Mouse (Mus musculus) MEL (cell line): ENCODE results near the gene Gm2696. TPM values are rescaled to one million over a fixed set of nuclear protein-coding genes. Genes with fewer than 3 reads are reported as not detected.

Source experiments
- DNase-seq: peaks from one replicate; pipeline ENCODE4 v3.0.0; 2011; ENCODE audit warnings: low read depth, low spot score
- H3K27ac ChIP-seq: 2 replicates; pipeline ENCODE4 v1.5.1; 2012; ENCODE audit warnings: low read depth, mild to moderate bottlenecking, control low read depth, low read length, moderate library complexity; ENCODE audit not compliant: control insufficient read depth
- H3K27me3 ChIP-seq, 2 experiments: fragments of 150-350 bp in 1 of 2; sonication (generic) in 1 of 2; 2 replicates each; pipeline ENCODE4 v1.6.1; 2012; ENCODE audit warnings: low read length in 2 of 2, mild to moderate bottlenecking in 2 of 2, improper control_type of control experiment in 1 of 2, moderate library complexity in 1 of 2; ENCODE audit not compliant: insufficient read depth in 2 of 2, control insufficient read depth in 1 of 2
- H3K36me3 ChIP-seq, 2 experiments: 2 replicates each; pipeline ENCODE4 v1.6.1; 2012 to 2014; ENCODE audit warnings: low read length in 2 of 2, improper control_type of control experiment in 1 of 2, inconsistent platforms in 1 of 2, mild to moderate bottlenecking in 1 of 2; ENCODE audit not compliant: insufficient read depth in 2 of 2, control insufficient read depth in 1 of 2
- H3K4me1 ChIP-seq, 2 experiments: fragments of 150-350 bp in 1 of 2; sonication (generic) in 1 of 2; 2 replicates each; pipeline ENCODE4 v1.6.1; 2012; ENCODE audit warnings: low read length in 2 of 2, improper control_type of control experiment in 1 of 2, mild to moderate bottlenecking in 1 of 2; ENCODE audit not compliant: insufficient read depth in 2 of 2, control insufficient read depth in 1 of 2
- H3K4me3 ChIP-seq, 2 experiments: fragments of 150-350 bp in 1 of 2; sonication (generic) in 1 of 2; 2 replicates each; pipeline ENCODE4 v1.5.1; 2012; ENCODE audit warnings: low read depth in 2 of 2, low read length in 2 of 2, mild to moderate bottlenecking in 2 of 2, moderate library complexity in 2 of 2, control low read depth in 1 of 2, improper control_type of control experiment in 1 of 2; ENCODE audit not compliant: control insufficient read depth in 1 of 2, insufficient read depth in 1 of 2
- H3K79me2 ChIP-seq: 2 replicates; pipeline ENCODE4 v1.6.1; 2012; ENCODE audit warnings: mild to moderate bottlenecking, low read length, moderate library complexity; ENCODE audit not compliant: control insufficient read depth, poor library complexity, insufficient read depth
- H3K9ac ChIP-seq: 2 replicates; pipeline ENCODE4 v1.6.1; 2012; ENCODE audit warnings: low read depth, mild to moderate bottlenecking, control low read depth, low read length, moderate library complexity; ENCODE audit not compliant: control insufficient read depth, poor library complexity, severe bottlenecking
- H3K9me3 ChIP-seq: fragments of 150-350 bp; sonication (generic); replicated peaks from 2 replicates; pipeline ENCODE4 v1.6.1; 2012; ENCODE audit warnings: mild to moderate bottlenecking, low read length, improper control_type of control experiment, moderate library complexity; ENCODE audit not compliant: insufficient read depth
- BHLHE40 ChIP-seq: IDR thresholded peaks from 2 replicates; pipeline ENCODE4 v1.6.1; 2012; ENCODE audit warnings: low read depth, mild to moderate bottlenecking, inconsistent platforms, low read length, improper control_type of control experiment, borderline replicate concordance
- CHD1 ChIP-seq: IDR thresholded peaks from 2 replicates; pipeline ENCODE4 v1.6.1; 2012; ENCODE audit warnings: low read depth, mild to moderate bottlenecking, inconsistent platforms, low read length, improper control_type of control experiment
- CHD2 ChIP-seq: IDR thresholded peaks from 2 replicates; pipeline ENCODE4 v1.6.1; 2011; ENCODE audit warnings: low read length, improper control_type of control experiment
- CTCF ChIP-seq, 3 experiments: IDR thresholded peaks in 2 of 3; conservative IDR thresholded peaks in 1 of 3; 2 replicates each; pipeline ENCODE4 v1.5.1; 2011 to 2012; ENCODE audit warnings: low read length in 3 of 3, low read depth in 2 of 3, mild to moderate bottlenecking in 2 of 3, improper control_type of control experiment in 1 of 3, inconsistent platforms in 1 of 3, mixed read lengths in 1 of 3, moderate library complexity in 1 of 3; ENCODE audit not compliant: control insufficient read depth in 1 of 3, insufficient read depth in 1 of 3, poor library complexity in 1 of 3, severe bottlenecking in 1 of 3
- E2F4 ChIP-seq: IDR thresholded peaks from 2 replicates; pipeline ENCODE4 v1.6.1; 2011; ENCODE audit warnings: low read depth, low read length, improper control_type of control experiment, borderline replicate concordance
- GATA1 ChIP-seq: IDR thresholded peaks from 2 replicates; pipeline ENCODE4 v1.6.1; 2011; ENCODE audit warnings: low read depth, low read length, improper control_type of control experiment
- JUND ChIP-seq: IDR thresholded peaks from 2 replicates; pipeline ENCODE4 v1.6.1; 2011; ENCODE audit warnings: low read depth, mild to moderate bottlenecking, improper control_type of control experiment, low read length
- MAZ ChIP-seq: IDR thresholded peaks from 2 replicates; pipeline ENCODE4 v1.6.1; 2012; ENCODE audit warnings: low read depth, mild to moderate bottlenecking, inconsistent platforms, low read length, improper control_type of control experiment
- MEF2A ChIP-seq: IDR thresholded peaks from 2 replicates; pipeline ENCODE4 v1.6.1; 2014; ENCODE audit warnings: low read depth, mild to moderate bottlenecking, inconsistent platforms, low read length, improper control_type of control experiment; ENCODE audit not compliant: poor library complexity, insufficient replicate concordance, severe bottlenecking; ENCODE audit errors: extremely low read depth
- MYB ChIP-seq: IDR thresholded peaks from 2 replicates; pipeline ENCODE4 v1.6.1; 2011; ENCODE audit warnings: mild to moderate bottlenecking, low read depth, low read length, improper control_type of control experiment
- MYC ChIP-seq: IDR thresholded peaks from 2 replicates; pipeline ENCODE4 v1.6.1; 2011; ENCODE audit warnings: low read depth, mild to moderate bottlenecking, low read length, improper control_type of control experiment, moderate library complexity
- NRF1 ChIP-seq: IDR thresholded peaks from 2 replicates; pipeline ENCODE4 v1.6.1; 2014; ENCODE audit warnings: low read depth, mild to moderate bottlenecking, inconsistent platforms, low read length, improper control_type of control experiment, moderate library complexity; ENCODE audit not compliant: poor library complexity, insufficient read depth, severe bottlenecking
- POLR2AphosphoS5 ChIP-seq: IDR thresholded peaks from 2 replicates; pipeline ENCODE4 v1.6.1; 2012; ENCODE audit warnings: low read depth, borderline replicate concordance, mild to moderate bottlenecking, inconsistent platforms, low read length, moderate library complexity, mixed read lengths
- RAD21 ChIP-seq: IDR thresholded peaks from 2 replicates; pipeline ENCODE4 v1.6.1; 2011; ENCODE audit warnings: mild to moderate bottlenecking, low read depth, low read length, improper control_type of control experiment
- RCOR1 ChIP-seq: IDR thresholded peaks from 2 replicates; pipeline ENCODE4 v1.6.1; 2012; ENCODE audit warnings: low read depth, mild to moderate bottlenecking, inconsistent platforms, low read length, improper control_type of control experiment
- SIN3A ChIP-seq: IDR thresholded peaks from 2 replicates; pipeline ENCODE4 v1.6.1; 2012; ENCODE audit warnings: low read length, improper control_type of control experiment, inconsistent platforms
- SMC3 ChIP-seq: IDR thresholded peaks from 2 replicates; pipeline ENCODE4 v1.6.1; 2011; ENCODE audit warnings: low read depth, low read length, improper control_type of control experiment
- TAL1 ChIP-seq: IDR thresholded peaks from 2 replicates; pipeline ENCODE4 v1.6.1; 2012; ENCODE audit warnings: mild to moderate bottlenecking, inconsistent platforms, low read length, moderate library complexity, mixed read lengths
- TBP ChIP-seq: IDR thresholded peaks from 2 replicates; pipeline ENCODE4 v1.8.0; 2011; ENCODE audit warnings: low read depth, low read length, improper control_type of control experiment
- TCF12 ChIP-seq: IDR thresholded peaks from 2 replicates; pipeline ENCODE4 v1.6.1; 2014; ENCODE audit warnings: low read depth, mild to moderate bottlenecking, inconsistent platforms, low read length, improper control_type of control experiment, moderate library complexity
- UBTF ChIP-seq: IDR thresholded peaks from 2 replicates; pipeline ENCODE4 v1.6.1; 2012; ENCODE audit warnings: low read depth, mild to moderate bottlenecking, inconsistent platforms, low read length, improper control_type of control experiment, moderate library complexity, borderline replicate concordance; ENCODE audit not compliant: insufficient read depth
- ZNF384 ChIP-seq: IDR thresholded peaks from 2 replicates; pipeline ENCODE4 v1.6.1; 2012; ENCODE audit warnings: low read depth, mild to moderate bottlenecking, inconsistent platforms, low read length, improper control_type of control experiment
- polyA plus RNA-seq, 2 experiments: library from polyadenylated mRNA; stranded (reverse) in 1 of 2; unstranded in 1 of 2; fragments of >175 nt in 1 of 2; fragments of >200 nt in 1 of 2; gene quantifications; 2 replicates each; pipeline versions ENCODE4 v1.2.1 to v1.2.4; 2012; ENCODE audit warnings: low replicate concordance in 2 of 2, low read depth in 1 of 2; ENCODE audit not compliant: insufficient read length in 2 of 2, insufficient read depth in 1 of 2, missing spikeins in 1 of 2
- total RNA-seq: library from RNA; depleted of rRNA; stranded (reverse); fragments of 300-350 nt; gene quantifications from 2 replicates; pipeline ENCODE4 v1.2.3, GENCODE M21; 2012

Gene Gm2696
- total and polyA plus RNA-seq, 3 experiments, result not detected

DNA sequence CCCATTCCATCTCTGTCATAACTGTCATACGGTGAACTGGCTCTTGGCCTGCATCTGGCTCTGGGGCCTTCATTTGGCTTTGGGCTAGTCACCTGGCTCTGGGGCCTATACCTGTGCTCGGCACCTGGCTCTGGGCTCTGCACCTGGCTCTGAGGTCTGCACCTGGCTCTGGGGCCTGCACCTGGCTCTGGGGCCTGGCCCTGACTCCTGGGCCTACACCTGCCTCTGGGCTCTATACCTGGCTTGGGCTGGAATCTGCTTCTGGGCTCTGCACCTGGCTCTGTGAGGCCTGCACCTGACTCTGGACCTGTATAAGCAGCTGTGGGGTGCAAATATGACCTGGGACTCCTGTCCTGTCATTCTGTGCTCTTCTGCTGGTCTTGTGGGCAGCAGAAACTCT, 33.1 kb downstream of the Gm2696 start:
- Histone ChIP-seq H3K27ac (no peak overlapping the region), H3K9ac (no peak overlapping the region), H3K36me3 (no peaks in the 10 kb centered on the region), H3K79me2 (no peaks in the 10 kb centered on the region), H3K9me3 (no peaks in the 10 kb centered on the region), H3K4me1 (no peaks in the 10 kb centered on the region), H3K27me3 (peaks cover 3 to 6% of the 10 kb centered on the region in 2 experiments; a peak in 3 of 4 replicates), H3K4me3 (no peak overlapping the region)
- TF ChIP-seq TAL1 (no peak), ZNF384 (no peak), MEF2A (no peak)
- no peak for DNase-seq

DNA sequence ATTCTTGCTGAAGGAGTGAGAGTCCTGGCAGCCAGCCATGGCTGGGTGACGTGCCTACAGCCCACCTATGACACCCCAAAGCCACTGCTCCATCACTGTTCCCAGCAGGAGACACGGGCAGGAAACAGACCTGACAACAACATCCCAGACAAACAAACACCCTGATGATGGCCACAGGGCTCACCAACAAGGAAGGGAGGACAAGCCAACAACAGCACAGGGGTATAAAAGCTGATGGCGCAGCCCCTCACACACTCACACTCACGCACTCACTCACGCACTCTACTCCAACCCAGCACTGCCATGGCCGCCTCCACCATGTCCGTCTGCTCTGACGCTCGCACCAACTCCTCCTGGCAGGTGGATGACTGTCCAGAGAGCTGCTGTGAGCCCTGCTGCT, 38.1 kb downstream of the Gm2696 start, which contains the start of gene Gm10318:
Gm10318 (plus strand) TSS at position 301 of the 400 bp plus-strand sequence.
- no peak within 1 kb of the TSS for H3K27ac ChIP-seq
- no peaks in the 10 kb centered on the region for H3K9me3 ChIP-seq
- H3K9ac ChIP-seq, result no peak within 1 kb of the TSS
- H3K27me3 ChIP-seq, result peaks cover 0 to 3% of the 10 kb centered on the region in 2 experiments; a peak in 2 of 4 replicates
- no peak for TF ChIP-seq RCOR1
- TF ChIP-seq CHD1, result no peak
- TF ChIP-seq BHLHE40, result no peak
- no peak for TF ChIP-seq TCF12
- no peak for TF ChIP-seq CTCF (IDR thresholded peaks at IDR 0.05 in 2 of 3, conservative IDR thresholded peaks at IDR 0.05 in 1 of 3; ENCODE audit: control insufficient read depth in 1 of 3, insufficient read depth in 1 of 3, low read depth in 2 of 3, low read length in 3 of 3, poor library complexity in 1 of 3, severe bottlenecking in 1 of 3)
- no peak for TF ChIP-seq CHD2
- TF ChIP-seq UBTF, result no peak
- no peak for TF ChIP-seq JUND
- no peak for TF ChIP-seq MYC
- DNase-seq, result no peak
- H3K36me3 ChIP-seq, result no peaks in the 10 kb centered on the region
- H3K4me3 ChIP-seq, result no peak within 1 kb of the TSS
- no peaks in the 10 kb centered on the region for H3K79me2 ChIP-seq
- no peaks in the 10 kb centered on the region for H3K4me1 ChIP-seq

DNA sequence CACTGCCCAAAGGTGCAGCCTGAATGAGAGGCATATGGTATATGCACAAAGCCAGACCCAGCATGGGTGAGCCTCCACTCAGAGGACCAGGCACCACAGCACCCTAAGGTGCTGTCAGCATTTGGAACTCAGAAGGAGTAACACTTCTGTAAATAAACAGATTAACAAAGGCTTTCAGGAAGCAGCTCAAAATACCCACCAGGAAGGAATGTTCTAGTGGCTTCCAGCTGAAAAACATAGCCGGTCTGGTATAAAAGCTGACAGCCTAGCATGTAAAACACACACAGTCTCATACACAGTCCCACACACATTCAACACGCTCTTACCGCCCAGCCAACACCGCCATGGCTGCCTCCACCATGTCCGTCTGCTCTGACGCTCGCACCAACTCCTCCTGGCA, 47.2 kb downstream of the Gm2696 start, which contains the start of gene Gm3285:
Gm3285 (plus strand) TSS at position 301 of the 400 bp plus-strand sequence.
- no peak within 1 kb of the TSS for H3K9ac ChIP-seq
- peaks cover 0 to 5% of the 10 kb centered on the region in 2 experiments; a peak in 1 of 4 replicates for H3K27me3 ChIP-seq
- no peaks in the 10 kb centered on the region for H3K79me2 ChIP-seq
- no peak for DNase-seq
- peaks cover 0 to 6% of the 10 kb centered on the region in 2 experiments; a peak in 1 of 4 replicates for H3K4me1 ChIP-seq
- no peak within 1 kb of the TSS for H3K27ac ChIP-seq
- no peaks in the 10 kb centered on the region for H3K9me3 ChIP-seq
- H3K4me3 ChIP-seq, result no peak within 1 kb of the TSS
- TF ChIP-seq TBP (no peak), MAZ (no peak), RAD21 (no peak), SIN3A (no peak), NRF1 (no peak), POLR2AphosphoS5 (no peak), MYB (no peak), GATA1 (no peak), E2F4 (no peak), SMC3 (no peak)
- H3K36me3 ChIP-seq, result no peaks in the 10 kb centered on the region
